Comparison of ENCODE assay signal across 11 mouse cellular contexts in genomic region chr9:62857216-62857615, GRCm38 (mm10). TPM values are rescaled to one million over a fixed set of nuclear protein-coding genes. Genes with fewer than 3 reads are reported as not detected.
DNase-seq lines count a peak whose midpoint lies in the region; ATAC-seq and TF ChIP-seq lines count a peak whose summit lies in the region.
"Had no signal": no experiment of that assay in that cellular context is flagged by ENCODE, and none has a peak within 500 bp of the region (broad histone marks: within the 10 kb centered on the region; RNA-seq: fewer than 3 reads in every experiment).

No protein-coding gene starts in this region.

- H3K4me3 ChIP-seq in midbrain, embryonic 10.5 days: no peak overlapping the region
- no peak overlapping the region for H3K4me3 ChIP-seq in midbrain, embryonic 14.5 days (replicated peaks; ENCODE audit: low read depth, low read length)
- H3K4me3 ChIP-seq in kidney, adult 2 months (ENCODE audit: insufficient read depth, low read depth, low read length): peak overlapping the region; percentile 62
- no peak overlapping the region for H3K4me3 ChIP-seq in liver, postnatal 0 days (ENCODE audit: low read depth, low read length)
- peak overlapping the region; percentile 25 for H3K4me3 ChIP-seq in stomach, embryonic 15.5 days (replicated peaks)
- no peak overlapping the region for H3K4me3 ChIP-seq in hindbrain, embryonic 12.5 days
- H3K4me3 ChIP-seq: midbrain, embryonic 13.5 days had no signal

- peaks cover 31% of the 10 kb centered on the region for H3K4me1 ChIP-seq in midbrain, embryonic 10.5 days
- H3K4me1 ChIP-seq in midbrain, embryonic 14.5 days (ENCODE audit: control insufficient read depth, insufficient read depth, low read length): peaks cover 4% of the 10 kb centered on the region
- H3K4me1 ChIP-seq in kidney, adult 2 months (ENCODE audit: control insufficient read depth, insufficient read depth, low read length): peaks cover 17% of the 10 kb centered on the region
- peaks cover 11% of the 10 kb centered on the region for H3K4me1 ChIP-seq in liver, postnatal 0 days (ENCODE audit: insufficient read depth)
- H3K4me1 ChIP-seq in stomach, embryonic 15.5 days: peaks cover 28% of the 10 kb centered on the region
- peaks cover 25% of the 10 kb centered on the region for H3K4me1 ChIP-seq in hindbrain, embryonic 12.5 days

- 87% methylated on average over 9 of the region's 9 CpGs for WGBS in midbrain, embryonic 10.5 days
- WGBS in midbrain, embryonic 14.5 days: 86% methylated on average over 9 of the region's 9 CpGs
- WGBS in kidney, adult 2 months: 20% methylated on average over 9 of the region's 9 CpGs
- 50% methylated on average over 9 of the region's 9 CpGs for WGBS in liver, postnatal 0 days (ENCODE audit: insufficient replicate concordance)
- 52% methylated on average over 9 of the region's 9 CpGs for WGBS in stomach, embryonic 15.5 days
- 88% methylated on average over 9 of the region's 9 CpGs for WGBS in hindbrain, embryonic 12.5 days

- H3K9ac ChIP-seq in midbrain, embryonic 14.5 days (replicated peaks; ENCODE audit: low read length): no peak overlapping the region
- no peak overlapping the region for H3K9ac ChIP-seq in liver, postnatal 0 days (replicated peaks)
- no peak overlapping the region for H3K9ac ChIP-seq in stomach, embryonic 15.5 days
- H3K9ac ChIP-seq in hindbrain, embryonic 12.5 days: no peak overlapping the region
- H3K9ac ChIP-seq: midbrain, embryonic 13.5 days had no signal

- TF ChIP-seq POLR2A in kidney, adult 2 months (IDR thresholded peaks at IDR 0.05; ENCODE audit: low read depth, low read length): no peak

- DNase-seq in midbrain, embryonic 10.5 days (ENCODE audit: low spot score): no peak
- DNase-seq in midbrain, embryonic 14.5 days: no peak
- peak; percentile 92 for DNase-seq in kidney, adult 2 months
- DNase-seq in liver, postnatal 0 days: no peak
- no peak for DNase-seq in B cell, adult 2 months
- DNase-seq in embryo, embryonic 9.5 days (ENCODE audit: extremely low spot score): no peak
- DNase-seq: layer of hippocampus, postnatal 36 days had no signal

- H3K27me3 ChIP-seq in midbrain, embryonic 10.5 days (ENCODE audit: low read depth, poor library complexity, severe bottlenecking): no peaks in the 10 kb centered on the region
- H3K27me3 ChIP-seq in midbrain, embryonic 14.5 days (ENCODE audit: control insufficient read depth, insufficient read depth, low read length): no peaks in the 10 kb centered on the region
- no peaks in the 10 kb centered on the region for H3K27me3 ChIP-seq in kidney, adult 2 months (replicated peaks; ENCODE audit: control insufficient read depth, insufficient read depth, low read length)
- no peaks in the 10 kb centered on the region for H3K27me3 ChIP-seq in liver, postnatal 0 days (ENCODE audit: insufficient read depth, low read length)
- no peaks in the 10 kb centered on the region for H3K27me3 ChIP-seq in stomach, embryonic 15.5 days (replicated peaks)
- no peaks in the 10 kb centered on the region for H3K27me3 ChIP-seq in hindbrain, embryonic 12.5 days

- TF ChIP-seq EP300 in liver, postnatal 0 days (IDR thresholded peaks at IDR 0.05; ENCODE audit: low read depth): no peak

- no peak for TF ChIP-seq CTCF in kidney, adult 2 months (conservative IDR thresholded peaks at IDR 0.05; ENCODE audit: insufficient read depth, insufficient read length, low read depth, low read length)
- no peak for TF ChIP-seq CTCF in liver, postnatal 0 days (IDR thresholded peaks at IDR 0.05; ENCODE audit: low read depth)

- H3K36me3 ChIP-seq in midbrain, embryonic 10.5 days: no peaks in the 10 kb centered on the region
- no peaks in the 10 kb centered on the region for H3K36me3 ChIP-seq in midbrain, embryonic 14.5 days (ENCODE audit: control insufficient read depth, insufficient read depth, low read length)
- H3K36me3 ChIP-seq in kidney, adult 2 months (ENCODE audit: control insufficient read depth, insufficient read depth, low read length): no peaks in the 10 kb centered on the region
- H3K36me3 ChIP-seq in liver, postnatal 0 days (replicated peaks; ENCODE audit: insufficient read depth, low read length): no peaks in the 10 kb centered on the region
- no peaks in the 10 kb centered on the region for H3K36me3 ChIP-seq in stomach, embryonic 15.5 days
- H3K36me3 ChIP-seq in hindbrain, embryonic 12.5 days: no peaks in the 10 kb centered on the region
- H3K36me3 ChIP-seq: midbrain, embryonic 13.5 days had no signal

- H3K4me2 ChIP-seq in midbrain, embryonic 14.5 days (ENCODE audit: low read length): no peak overlapping the region
- H3K4me2 ChIP-seq in liver, postnatal 0 days (ENCODE audit: low read depth, low read length): peak overlapping the region; percentile 57; the same call in 1 of the 2 replicates
- peak overlapping the region; percentile 46 for H3K4me2 ChIP-seq in stomach, embryonic 15.5 days
- H3K4me2 ChIP-seq in hindbrain, embryonic 12.5 days (replicated peaks): no peak overlapping the region
- H3K4me2 ChIP-seq: midbrain, embryonic 13.5 days had no signal

- 0 out of 2 replicates have a peak overlapping the region, but pooled peaks have one; percentile 55 for H3K27ac ChIP-seq in midbrain, embryonic 10.5 days (replicated peaks)
- no peak overlapping the region for H3K27ac ChIP-seq in midbrain, embryonic 14.5 days (replicated peaks; ENCODE audit: low read depth, low read length)
- H3K27ac ChIP-seq in kidney, adult 2 months (ENCODE audit: insufficient read depth, low read depth, low read length): peak overlapping the region; percentile 95
- peak overlapping the region; percentile 60; the same call in 1 of the 2 replicates for H3K27ac ChIP-seq in liver, postnatal 0 days (ENCODE audit: low read depth)
- peak overlapping the region; percentile 83 for H3K27ac ChIP-seq in stomach, embryonic 15.5 days
- H3K27ac ChIP-seq in hindbrain, embryonic 12.5 days: no peak overlapping the region
- H3K27ac ChIP-seq: midbrain, embryonic 13.5 days had no signal

- no peaks in the 10 kb centered on the region for H3K9me3 ChIP-seq in midbrain, embryonic 10.5 days (replicated peaks)
- H3K9me3 ChIP-seq in midbrain, embryonic 14.5 days (ENCODE audit: control insufficient read depth, low read length): no peaks in the 10 kb centered on the region
- no peaks in the 10 kb centered on the region for H3K9me3 ChIP-seq in liver, postnatal 0 days (ENCODE audit: low read length)
- H3K9me3 ChIP-seq in stomach, embryonic 15.5 days: no peaks in the 10 kb centered on the region
- H3K9me3 ChIP-seq in hindbrain, embryonic 12.5 days (replicated peaks): no peaks in the 10 kb centered on the region
- H3K9me3 ChIP-seq: G1E; midbrain, embryonic 13.5 days had no signal

- ATAC-seq in midbrain, embryonic 14.5 days (ENCODE audit: low FRiP score, low TSS enrichment): no peak
- no peak for ATAC-seq in liver, postnatal 0 days
- peak; percentile 44; the same call in 1 of the 2 replicates for ATAC-seq in stomach, embryonic 15.5 days (ENCODE audit: insufficient read depth, low FRiP score, low read depth)
- ATAC-seq in hindbrain, embryonic 12.5 days (ENCODE audit: low FRiP score): no peak

RNA-seq across cellular contexts. Expression of gene Calml4, which starts 0.7 kb away (rescaled TPM):
- 0.36 and 0.60 TPM in 2 replicates for polyA plus RNA-seq in midbrain, embryonic 10.5 days (2016; fragmentation: Nextera tagmentation; extraction: Ambion mirVana)
- polyA plus RNA-seq in midbrain, embryonic 14.5 days (2014; fragmentation: Nextera tagmentation; extraction: Ambion mirVana): 7.1 TPM in 2 replicates
- 224 and 296 TPM in 2 replicates for polyA plus RNA-seq in kidney, adult 2 months (2012; rRNA removed)
- 16.4 and 17.5 TPM in 2 replicates for polyA plus RNA-seq in liver, postnatal 0 days (2015; fragmentation: Nextera tagmentation; extraction: Ambion mirVana)
- 55.5 and 58.4 TPM in 2 replicates for polyA plus RNA-seq in stomach, embryonic 15.5 days (2015; fragmentation: Nextera tagmentation; extraction: Ambion mirVana)
- polyA plus RNA-seq in hindbrain, embryonic 12.5 days (2016; fragmentation: Nextera tagmentation; extraction: Ambion mirVana): 11.8 and 12.5 TPM in 2 replicates

RNA-seq across cellular contexts. Expression of gene Cln6, which starts 18.6 kb away (rescaled TPM):
- 10.2 and 13.3 TPM in 2 replicates for polyA plus RNA-seq in midbrain, embryonic 10.5 days (2016; fragmentation: Nextera tagmentation; extraction: Ambion mirVana)
- polyA plus RNA-seq in midbrain, embryonic 14.5 days (2014; fragmentation: Nextera tagmentation; extraction: Ambion mirVana): 3.1 and 5.2 TPM in 2 replicates
- 94.0 and 101 TPM in 2 replicates for polyA plus RNA-seq in kidney, adult 2 months (2012; rRNA removed)
- 9.9 and 10.6 TPM in 2 replicates for polyA plus RNA-seq in liver, postnatal 0 days (2015; fragmentation: Nextera tagmentation; extraction: Ambion mirVana)
- polyA plus RNA-seq in stomach, embryonic 15.5 days (2015; fragmentation: Nextera tagmentation; extraction: Ambion mirVana): 22.3 and 24.3 TPM in 2 replicates
- 8.6 and 8.8 TPM in 2 replicates for polyA plus RNA-seq in hindbrain, embryonic 12.5 days (2016; fragmentation: Nextera tagmentation; extraction: Ambion mirVana)

RNA-seq across cellular contexts. Expression of gene Fem1b, which starts 45.5 kb away (rescaled TPM):
- 34.5 and 41.0 TPM in 2 replicates for polyA plus RNA-seq in midbrain, embryonic 10.5 days (2016; fragmentation: Nextera tagmentation; extraction: Ambion mirVana)
- polyA plus RNA-seq in midbrain, embryonic 14.5 days (2014; fragmentation: Nextera tagmentation; extraction: Ambion mirVana): 71.5 and 103 TPM in 2 replicates
- polyA plus RNA-seq in kidney, adult 2 months (2012; rRNA removed): 8.3 and 8.6 TPM in 2 replicates
- 3.7 and 3.8 TPM in 2 replicates for polyA plus RNA-seq in liver, postnatal 0 days (2015; fragmentation: Nextera tagmentation; extraction: Ambion mirVana)
- polyA plus RNA-seq in stomach, embryonic 15.5 days (2015; fragmentation: Nextera tagmentation; extraction: Ambion mirVana): 17.1 and 18.7 TPM in 2 replicates
- polyA plus RNA-seq in hindbrain, embryonic 12.5 days (2016; fragmentation: Nextera tagmentation; extraction: Ambion mirVana): 55.7 and 60.4 TPM in 2 replicates

Comparison
In these comparisons a context has a peak if more than half of its experiments do, and no peak if none do; other contexts are left out.
1. H3K27ac ChIP-seq: peak in midbrain, embryonic 10.5 days (single experiment), kidney, adult 2 months (single experiment), liver, postnatal 0 days (single experiment) and stomach, embryonic 15.5 days (single experiment); none in midbrain, embryonic 14.5 days (single experiment) and hindbrain, embryonic 12.5 days (single experiment).
2. H3K4me3 ChIP-seq: peak in kidney, adult 2 months (single experiment) and stomach, embryonic 15.5 days (single experiment); none in midbrain, embryonic 10.5 days (single experiment), midbrain, embryonic 14.5 days (single experiment), liver, postnatal 0 days (single experiment) and hindbrain, embryonic 12.5 days (single experiment).
3. H3K4me2 ChIP-seq: peak in liver, postnatal 0 days (single experiment) and stomach, embryonic 15.5 days (single experiment); none in midbrain, embryonic 14.5 days (single experiment) and hindbrain, embryonic 12.5 days (single experiment).